Mouse (Mus musculus): ENCODE measurements around the gene Slc9a1. TPM values are rescaled to one million over a fixed set of nuclear protein-coding genes. Genes with fewer than 3 reads are reported as not detected.

Slc9a1 gene
- polyA plus RNA-seq, 1 experiment, result 3.8 TPM

DNA sequence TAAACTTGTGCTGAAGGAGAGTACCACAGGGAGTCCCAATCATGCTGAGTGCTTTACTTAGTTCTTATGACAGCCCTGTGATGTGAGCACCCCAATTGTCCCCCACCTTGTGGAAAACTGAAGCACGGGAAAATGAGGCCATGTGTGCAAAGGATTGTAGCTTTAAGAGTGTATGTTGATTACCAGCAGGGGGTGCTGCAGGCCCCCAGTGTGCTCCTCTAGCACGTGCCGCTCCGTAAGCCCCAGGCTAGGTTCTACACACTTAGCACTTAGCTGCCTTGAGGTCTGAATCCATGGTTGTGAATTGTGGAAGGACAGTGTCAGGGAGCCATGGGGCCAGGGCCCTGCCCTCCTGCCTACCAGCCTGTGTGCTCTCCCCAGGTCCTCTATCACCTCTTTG, 45.4 kb downstream of the Slc9a1 start:
- no peak overlapping the region for H3K4me3 ChIP-seq (replicated peaks)
- H3K36me3 ChIP-seq (ENCODE audit: control insufficient read depth), result peaks cover 97% of the 10 kb centered on the region
- H3K4me1 ChIP-seq (ENCODE audit: control insufficient read depth), result peaks cover 45% of the 10 kb centered on the region
- TF ChIP-seq TAL1 (IDR thresholded peaks at IDR 0.05; ENCODE audit: low read length), result no peak
- no peak for TF ChIP-seq GATA1 (IDR thresholded peaks at IDR 0.05; ENCODE audit: low read length)
- no peaks in the 10 kb centered on the region for H3K9me3 ChIP-seq (ENCODE audit: control insufficient read depth, low read length)
- H3K27me3 ChIP-seq (ENCODE audit: control insufficient read depth), result no peaks in the 10 kb centered on the region

DNA sequence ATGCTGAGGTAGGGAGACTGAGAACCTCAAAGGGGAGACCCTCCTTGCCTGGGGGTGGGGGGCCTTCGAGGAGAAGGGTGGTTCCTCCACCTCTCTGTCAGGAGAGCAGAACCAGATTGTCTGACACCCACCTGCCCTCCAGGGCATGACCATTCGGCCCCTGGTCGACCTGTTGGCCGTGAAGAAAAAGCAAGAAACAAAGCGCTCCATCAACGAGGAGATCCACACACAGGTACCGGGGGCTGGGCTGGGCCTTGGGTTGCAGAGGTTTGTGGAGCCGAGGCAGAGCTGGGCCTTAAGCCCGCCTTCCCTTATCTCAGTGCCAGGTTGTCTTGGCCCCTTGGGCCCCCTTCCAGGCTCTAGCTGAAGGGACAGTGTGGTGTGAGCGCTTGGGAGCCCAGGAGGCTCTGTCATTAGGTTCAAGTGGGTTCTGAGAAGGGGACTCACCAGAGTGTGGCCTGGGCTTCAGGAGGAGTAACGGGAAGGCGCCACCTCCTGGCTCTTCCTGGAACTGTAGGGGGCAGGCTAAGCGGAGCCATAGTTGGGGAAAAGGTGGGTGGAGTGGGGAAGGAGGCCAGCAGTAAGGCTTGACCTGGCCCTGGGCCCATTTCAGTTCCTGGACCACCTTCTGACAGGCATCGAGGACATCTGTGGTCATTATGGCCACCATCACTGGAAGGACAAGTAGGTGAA, 50.0 kb downstream of the Slc9a1 start:
- H3K36me3 ChIP-seq (ENCODE audit: control insufficient read depth), result peaks cover 92% of the 10 kb centered on the region

DNA sequence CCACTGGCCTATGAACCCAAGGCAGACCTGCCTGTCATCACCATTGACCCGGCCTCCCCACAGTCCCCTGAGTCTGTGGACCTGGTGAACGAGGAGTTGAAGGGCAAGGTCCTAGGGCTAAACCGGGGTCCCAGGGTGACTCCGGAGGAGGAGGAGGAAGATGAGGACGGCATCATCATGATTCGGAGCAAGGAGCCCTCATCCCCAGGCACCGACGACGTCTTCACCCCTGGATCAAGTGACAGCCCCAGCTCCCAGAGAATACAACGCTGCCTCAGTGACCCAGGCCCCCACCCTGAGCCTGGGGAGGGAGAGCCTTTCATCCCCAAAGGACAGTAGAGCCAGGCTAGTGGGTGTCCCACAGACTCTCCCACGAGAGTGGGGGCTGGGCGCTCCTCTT, 52.5 kb downstream of the Slc9a1 start:
- Histone ChIP-seq H3K27me3 (ENCODE audit: control insufficient read depth) (no peaks in the 10 kb centered on the region), H3K4me3 (replicated peaks) (no peak overlapping the region), H3K36me3 (ENCODE audit: control insufficient read depth) (peaks cover 67% of the 10 kb centered on the region), H3K4me1 (ENCODE audit: control insufficient read depth) (peaks cover 11% of the 10 kb centered on the region), H3K9me3 (ENCODE audit: control insufficient read depth, low read length) (no peaks in the 10 kb centered on the region)
- TF ChIP-seq GATA1 (IDR thresholded peaks at IDR 0.05; ENCODE audit: low read length) (no peak), TAL1 (IDR thresholded peaks at IDR 0.05; ENCODE audit: low read length) (no peak)

More for the DNA sequence above, 50.0 kb downstream of the Slc9a1 start:
- Histone ChIP-seq H3K9me3 (ENCODE audit: control insufficient read depth, low read length) (no peaks in the 10 kb centered on the region), H3K4me1 (ENCODE audit: control insufficient read depth) (peaks cover 11% of the 10 kb centered on the region), H3K27me3 (ENCODE audit: control insufficient read depth) (no peaks in the 10 kb centered on the region), H3K4me3 (replicated peaks) (no peak overlapping the region)
- no peak for TF ChIP-seq TAL1 (IDR thresholded peaks at IDR 0.05; ENCODE audit: low read length)
- TF ChIP-seq GATA1 (IDR thresholded peaks at IDR 0.05; ENCODE audit: low read length), result no peak

DNA sequence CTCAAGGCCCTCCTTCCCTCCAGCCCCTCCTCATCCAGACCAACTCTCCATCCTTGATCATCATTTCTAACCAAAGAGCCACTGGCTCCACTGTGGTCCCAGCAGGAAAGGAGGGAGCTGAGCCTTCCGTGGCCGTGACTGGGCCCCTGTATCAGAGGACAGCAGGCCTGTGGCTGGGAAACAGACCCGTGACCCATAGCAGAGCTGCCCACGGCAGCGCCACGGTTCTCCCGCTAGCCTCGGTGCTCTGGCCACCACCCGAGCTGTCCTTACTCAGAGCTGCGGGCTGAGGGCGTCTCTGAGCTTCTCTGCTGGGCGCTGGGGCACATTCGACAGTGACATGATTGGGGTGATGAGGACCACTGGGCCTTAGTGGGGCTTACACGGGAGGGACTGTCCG, 53.1 kb downstream of the Slc9a1 start:
- no peaks in the 10 kb centered on the region for H3K9me3 ChIP-seq (ENCODE audit: control insufficient read depth, low read length)
- H3K27me3 ChIP-seq (ENCODE audit: control insufficient read depth), result no peaks in the 10 kb centered on the region
- TF ChIP-seq TAL1 (IDR thresholded peaks at IDR 0.05; ENCODE audit: low read length), result no peak
- no peak for TF ChIP-seq GATA1 (IDR thresholded peaks at IDR 0.05; ENCODE audit: low read length)
- peaks cover 11% of the 10 kb centered on the region for H3K4me1 ChIP-seq (ENCODE audit: control insufficient read depth)
- H3K36me3 ChIP-seq (ENCODE audit: control insufficient read depth), result peaks cover 60% of the 10 kb centered on the region
- H3K4me3 ChIP-seq (replicated peaks), result no peak overlapping the region

DNA sequence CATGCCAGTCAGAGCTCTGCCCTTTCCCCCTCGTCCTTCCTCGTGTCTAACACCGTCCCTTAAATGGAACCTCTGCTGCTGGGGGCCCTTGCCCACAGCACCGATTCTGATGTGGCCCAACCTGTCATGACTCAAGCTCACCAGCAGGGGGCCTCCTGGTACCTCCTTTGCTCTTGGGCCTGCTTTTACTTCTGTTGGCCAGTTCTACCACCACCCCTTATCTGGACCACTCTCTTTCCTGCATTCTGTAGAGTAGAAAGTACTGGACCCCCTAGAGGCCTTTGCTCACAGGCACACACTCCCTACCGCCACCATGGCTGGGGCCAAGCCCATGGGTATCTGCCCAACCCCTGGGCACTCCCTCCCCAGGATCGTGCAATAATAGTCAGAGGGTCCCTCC, 53.6 kb downstream of the Slc9a1 start:
- peaks cover 11% of the 10 kb centered on the region for H3K4me1 ChIP-seq (ENCODE audit: control insufficient read depth)
- H3K9me3 ChIP-seq (ENCODE audit: control insufficient read depth, low read length), result no peaks in the 10 kb centered on the region
- TF ChIP-seq GATA1 (IDR thresholded peaks at IDR 0.05; ENCODE audit: low read length), result no peak
- TF ChIP-seq TAL1 (IDR thresholded peaks at IDR 0.05; ENCODE audit: low read length), result no peak
- no peaks in the 10 kb centered on the region for H3K27me3 ChIP-seq (ENCODE audit: control insufficient read depth)
- H3K4me3 ChIP-seq (replicated peaks), result no peak overlapping the region
- peaks cover 55% of the 10 kb centered on the region for H3K36me3 ChIP-seq (ENCODE audit: control insufficient read depth)

DNA sequence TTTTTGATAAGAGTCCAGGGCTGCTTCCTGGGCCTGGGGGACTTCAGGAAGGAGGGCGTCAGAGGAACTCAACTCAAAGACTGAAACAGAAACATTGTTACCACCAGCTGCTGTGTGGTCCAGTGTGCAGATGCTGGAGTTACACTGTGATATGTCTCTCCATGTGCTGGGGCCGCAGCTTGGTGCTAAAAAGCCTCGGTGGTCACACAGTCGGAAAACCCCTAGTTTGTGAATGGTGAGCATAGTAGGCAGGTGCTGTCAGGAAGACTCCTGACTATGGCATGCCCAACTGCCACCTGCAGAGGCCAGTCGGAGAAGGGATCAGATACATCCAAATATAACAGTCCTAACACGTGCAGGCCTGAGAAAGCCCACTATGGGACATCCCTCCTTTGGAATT, 54.2 kb downstream of the Slc9a1 start:
- Histone ChIP-seq H3K36me3 (ENCODE audit: control insufficient read depth) (peaks cover 50% of the 10 kb centered on the region), H3K27me3 (ENCODE audit: control insufficient read depth) (no peaks in the 10 kb centered on the region), H3K4me3 (replicated peaks) (no peak overlapping the region), H3K4me1 (ENCODE audit: control insufficient read depth) (peaks cover 10% of the 10 kb centered on the region), H3K9me3 (ENCODE audit: control insufficient read depth, low read length) (no peaks in the 10 kb centered on the region)
- no peak for TF ChIP-seq GATA1 (IDR thresholded peaks at IDR 0.05; ENCODE audit: low read length)

DNA sequence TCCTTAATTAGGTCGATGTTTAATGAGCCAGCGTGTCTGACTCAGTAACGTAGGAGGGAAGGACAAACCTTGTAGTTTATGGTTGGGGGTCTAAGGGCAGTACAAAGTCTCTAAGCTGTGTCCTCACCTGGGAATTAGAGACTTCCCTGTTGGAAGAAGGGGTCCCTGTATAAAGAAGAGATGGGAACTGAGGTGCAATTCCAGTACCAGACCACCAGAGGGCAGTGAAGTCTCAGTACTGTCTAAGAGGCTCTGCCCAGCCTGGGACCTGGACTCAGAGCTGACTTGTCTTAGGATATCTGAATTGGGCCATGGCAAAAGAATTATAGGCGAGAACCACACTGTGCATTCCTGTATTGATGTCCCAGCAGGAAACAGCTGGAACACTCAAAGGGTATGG, 54.6 kb downstream of the Slc9a1 start:
- Histone ChIP-seq H3K4me1 (ENCODE audit: control insufficient read depth) (peaks cover 8% of the 10 kb centered on the region), H3K9me3 (ENCODE audit: control insufficient read depth, low read length) (no peaks in the 10 kb centered on the region), H3K27me3 (ENCODE audit: control insufficient read depth) (no peaks in the 10 kb centered on the region), H3K4me3 (replicated peaks) (no peak overlapping the region), H3K36me3 (ENCODE audit: control insufficient read depth) (peaks cover 47% of the 10 kb centered on the region)
- TF ChIP-seq TAL1 (IDR thresholded peaks at IDR 0.05; ENCODE audit: low read length) (no peak), GATA1 (IDR thresholded peaks at IDR 0.05; ENCODE audit: low read length) (no peak)

DNA sequence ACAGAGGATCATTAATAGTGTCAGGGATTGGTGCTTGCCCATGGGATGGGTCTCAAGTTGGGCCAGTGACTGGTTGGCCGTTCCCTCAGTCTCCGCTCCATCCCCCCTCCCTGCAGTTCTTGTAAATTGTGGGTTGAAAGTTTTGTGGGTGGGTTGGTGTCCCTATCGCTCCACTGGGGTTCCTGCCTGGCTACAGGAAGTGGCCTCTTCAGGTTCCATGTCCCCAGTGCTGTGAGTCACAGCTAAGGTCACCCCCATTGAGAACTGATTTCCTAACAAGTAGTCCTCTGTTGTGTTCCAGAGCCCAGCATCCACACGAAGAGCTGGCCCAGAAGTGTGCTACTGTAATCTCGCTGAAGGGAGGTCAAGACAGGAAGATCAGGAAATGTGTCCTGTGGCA, 56.6 kb downstream of the Slc9a1 start:
- H3K9me3 ChIP-seq (ENCODE audit: control insufficient read depth, low read length), result peaks cover 1% of the 10 kb centered on the region; the same call in 1 of the 2 replicates
- no peak overlapping the region for H3K4me3 ChIP-seq (replicated peaks)
- peaks cover 26% of the 10 kb centered on the region for H3K36me3 ChIP-seq (ENCODE audit: control insufficient read depth)
- TF ChIP-seq TAL1 (IDR thresholded peaks at IDR 0.05; ENCODE audit: low read length) (no peak), GATA1 (IDR thresholded peaks at IDR 0.05; ENCODE audit: low read length) (no peak)
- H3K4me1 ChIP-seq (ENCODE audit: control insufficient read depth), result peaks cover 2% of the 10 kb centered on the region
- H3K27me3 ChIP-seq (ENCODE audit: control insufficient read depth), result peaks cover 1% of the 10 kb centered on the region

DNA sequence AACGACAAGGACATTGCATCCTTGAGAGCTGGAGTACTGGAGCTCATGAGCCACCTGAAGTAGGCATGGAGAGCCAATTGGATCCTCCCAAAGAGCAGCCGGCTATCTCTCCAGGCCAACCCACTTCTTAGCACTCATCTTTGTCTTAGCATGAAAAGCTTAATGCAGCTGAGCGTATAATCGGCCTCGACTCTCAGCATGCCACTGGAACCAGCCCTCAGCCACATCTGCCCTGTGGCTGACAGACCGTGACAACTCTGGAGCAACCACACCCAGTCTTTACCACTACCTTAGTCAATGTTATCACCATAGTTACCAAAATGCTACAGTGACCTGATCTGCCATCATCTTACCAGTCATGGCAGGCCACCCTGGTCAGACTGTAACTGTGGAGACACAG, 62.0 kb downstream of the Slc9a1 start:
- Histone ChIP-seq H3K36me3 (ENCODE audit: control insufficient read depth) (no peaks in the 10 kb centered on the region), H3K4me3 (replicated peaks) (no peak overlapping the region), H3K9me3 (ENCODE audit: control insufficient read depth, low read length) (peaks cover 3% of the 10 kb centered on the region; the same call in 1 of the 2 replicates), H3K4me1 (ENCODE audit: control insufficient read depth) (peaks cover 9% of the 10 kb centered on the region), H3K27me3 (ENCODE audit: control insufficient read depth) (peaks cover 3% of the 10 kb centered on the region)
- no peak for TF ChIP-seq GATA1 (IDR thresholded peaks at IDR 0.05; ENCODE audit: low read length)
- TF ChIP-seq TAL1 (IDR thresholded peaks at IDR 0.05; ENCODE audit: low read length), result no peak
